Mouse (Mus musculus) CH12.LX (cell line): ENCODE results near the gene Klhdc2.

Experiments
- CTCF ChIP-seq, 2 experiments: IDR thresholded peaks in 1 of 2; conservative IDR thresholded peaks in 1 of 2; 2 replicates each; pipeline ENCODE4 v1.5.1; 2011 to 2012; ENCODE audit warnings: low read depth in 2 of 2, low read length in 2 of 2, improper control_type of control experiment in 1 of 2, inconsistent platforms in 1 of 2, mild to moderate bottlenecking in 1 of 2, moderate library complexity in 1 of 2
- E2F4 ChIP-seq: IDR thresholded peaks from 2 replicates; pipeline ENCODE4 v1.6.1; 2011; ENCODE audit warnings: low read depth, low read length, improper control_type of control experiment; ENCODE audit not compliant: insufficient replicate concordance
- MXI1 ChIP-seq: IDR thresholded peaks from 2 replicates; pipeline ENCODE4 v1.6.1; 2011; ENCODE audit warnings: mild to moderate bottlenecking, low read depth, low read length, improper control_type of control experiment
- POLR2A ChIP-seq: IDR thresholded peaks from 2 replicates; pipeline ENCODE4 v1.6.1; 2011; ENCODE audit warnings: low read depth, mild to moderate bottlenecking, improper control_type of control experiment, low read length

DNA sequence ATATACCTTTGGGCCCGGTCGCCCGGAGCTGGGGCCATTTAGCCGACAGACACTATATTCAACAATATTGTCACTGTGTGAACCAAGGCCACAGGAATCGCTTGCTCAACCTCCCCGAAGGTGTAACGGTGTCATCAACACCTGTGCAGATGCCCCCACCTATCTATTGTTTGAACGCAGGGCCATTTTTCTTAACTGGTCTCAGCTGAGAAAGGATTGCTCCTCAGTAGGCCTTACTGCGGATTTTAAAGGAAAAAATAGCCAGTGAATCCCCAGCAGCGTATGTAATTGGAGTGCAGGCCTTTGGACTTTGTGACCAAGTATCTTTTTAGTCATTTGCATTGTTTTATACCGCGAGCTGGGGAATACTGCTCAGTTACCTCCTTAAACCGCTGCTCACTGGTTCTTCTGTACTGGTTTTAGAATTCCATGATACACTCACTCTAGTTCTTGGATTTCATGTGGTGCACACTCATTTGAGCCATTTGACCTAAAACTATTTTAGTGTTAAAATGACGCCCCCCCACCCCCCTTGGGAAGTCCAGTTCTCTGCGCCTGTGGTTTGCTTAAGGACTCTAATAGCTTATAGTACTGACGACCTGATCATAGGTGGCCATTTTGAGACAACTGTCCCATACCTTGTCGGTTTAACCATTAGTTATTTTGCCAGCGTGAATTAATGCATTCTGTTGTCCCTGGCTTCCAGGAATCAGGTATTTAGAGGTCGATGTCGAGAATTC is 1.1 kb downstream of the Klhdc2 start:
- TF ChIP-seq POLR2A: no peak
- no peak for TF ChIP-seq CTCF (conservative IDR thresholded peaks at IDR 0.05 in 1 of 2, IDR thresholded peaks at IDR 0.05 in 1 of 2; ENCODE audit: low read depth in 2 of 2, low read length in 2 of 2)
- no peak for TF ChIP-seq MXI1
- TF ChIP-seq E2F4: no peak
